Mouse (Mus musculus) CH12.LX (cell line): ENCODE measurements around the gene Cmah. TPM values are rescaled to one million over a fixed set of nuclear protein-coding genes. Genes with fewer than 3 reads are reported as not detected.

Experiments
- DNase-seq: peaks from one replicate; pipeline ENCODE4 v3.0.0-alpha.2; 2013; ENCODE audit errors: extremely low read depth
- H3K27ac ChIP-seq: 2 replicates; pipeline ENCODE4 v1.5.1; 2012; ENCODE audit warnings: low read depth, mild to moderate bottlenecking, control low read depth, moderate library complexity; ENCODE audit not compliant: insufficient read depth
- H3K27me3 ChIP-seq: replicated peaks from 2 replicates; pipeline ENCODE3; 2012; ENCODE audit warnings: inconsistent platforms
- H3K36me3 ChIP-seq, 2 experiments: replicated peaks in 1 of 2; 2 replicates each; pipeline versions ENCODE3 to v1.6.1; 2012; ENCODE audit warnings: inconsistent platforms in 1 of 2, low read length in 1 of 2, mild to moderate bottlenecking in 1 of 2, mixed read lengths in 1 of 2, moderate library complexity in 1 of 2; ENCODE audit not compliant: control insufficient read depth in 1 of 2, insufficient read depth in 1 of 2
- H3K4me1 ChIP-seq, 2 experiments: 2 replicates each; pipeline ENCODE4 v1.6.1; 2012; ENCODE audit warnings: inconsistent platforms in 1 of 2, moderate library complexity in 1 of 2; ENCODE audit not compliant: insufficient read depth in 2 of 2, control insufficient read depth in 1 of 2
- H3K4me2 ChIP-seq: 2 replicates; pipeline ENCODE4 v1.6.1; 2012; ENCODE audit warnings: low read depth, mild to moderate bottlenecking, control low read depth; ENCODE audit not compliant: poor library complexity, insufficient read depth, severe bottlenecking
- H3K4me3 ChIP-seq, 3 experiments: fragments of 150-350 bp in 1 of 3; sonication (generic) in 1 of 3; replicated peaks in 1 of 3; 2 replicates each; pipeline versions ENCODE3 to v1.5.1; 2011 to 2012; ENCODE audit warnings: low read depth in 2 of 3, low read length in 2 of 3, mild to moderate bottlenecking in 2 of 3, moderate library complexity in 2 of 3, control low read depth in 1 of 3, improper control_type of control experiment in 1 of 3, inconsistent platforms in 1 of 3, mixed read lengths in 1 of 3; ENCODE audit not compliant: poor library complexity in 1 of 3
- H3K79me2 ChIP-seq: replicated peaks from 2 replicates; pipeline ENCODE4 v1.6.1; 2012; ENCODE audit warnings: mild to moderate bottlenecking, moderate library complexity; ENCODE audit not compliant: control insufficient read depth, poor library complexity, insufficient read depth, severe bottlenecking; ENCODE audit errors: extremely low read depth
- H3K9ac ChIP-seq: 2 replicates; pipeline ENCODE4 v1.6.1; 2012; ENCODE audit warnings: low read depth, mild to moderate bottlenecking, control low read depth, moderate library complexity; ENCODE audit not compliant: insufficient read depth
- H3K9me3 ChIP-seq: replicated peaks from 2 replicates; pipeline ENCODE3; 2012; ENCODE audit warnings: low read length, inconsistent platforms, mixed read lengths
- BHLHE40 ChIP-seq: IDR thresholded peaks from 2 replicates; pipeline ENCODE4 v1.6.1; 2011; ENCODE audit warnings: mild to moderate bottlenecking, low read depth, low read length, improper control_type of control experiment
- CHD1 ChIP-seq: IDR thresholded peaks from 2 replicates; pipeline ENCODE4 v1.6.1; 2012; ENCODE audit warnings: low read depth, low read length, improper control_type of control experiment, inconsistent platforms
- CHD2 ChIP-seq: IDR thresholded peaks from 2 replicates; pipeline ENCODE4 v1.6.1; 2011; ENCODE audit warnings: low read length, improper control_type of control experiment
- CTCF ChIP-seq, 2 experiments: IDR thresholded peaks in 1 of 2; conservative IDR thresholded peaks in 1 of 2; 2 replicates each; pipeline ENCODE4 v1.5.1; 2011 to 2012; ENCODE audit warnings: low read depth in 2 of 2, low read length in 2 of 2, improper control_type of control experiment in 1 of 2, inconsistent platforms in 1 of 2, mild to moderate bottlenecking in 1 of 2, moderate library complexity in 1 of 2
- E2F4 ChIP-seq: IDR thresholded peaks from 2 replicates; pipeline ENCODE4 v1.6.1; 2011; ENCODE audit warnings: low read depth, low read length, improper control_type of control experiment; ENCODE audit not compliant: insufficient replicate concordance
- ELF1 ChIP-seq: IDR thresholded peaks from 2 replicates; pipeline ENCODE4 v1.6.1; 2014; ENCODE audit warnings: low read depth, mild to moderate bottlenecking, inconsistent platforms, low read length, improper control_type of control experiment
- EP300 ChIP-seq: IDR thresholded peaks from 2 replicates; pipeline ENCODE4 v1.6.1; 2011; ENCODE audit warnings: low read length, improper control_type of control experiment
- GABPA ChIP-seq: IDR thresholded peaks from 2 replicates; pipeline ENCODE4 v1.6.1; 2012; ENCODE audit warnings: low read depth, low read length, improper control_type of control experiment, inconsistent platforms; ENCODE audit not compliant: insufficient replicate concordance
- HCFC1 ChIP-seq: IDR thresholded peaks from 2 replicates; pipeline ENCODE4 v1.6.1; 2012; ENCODE audit warnings: low read depth, mild to moderate bottlenecking, inconsistent platforms, low read length, improper control_type of control experiment
- JUN ChIP-seq: IDR thresholded peaks from 2 replicates; pipeline ENCODE4 v1.6.1; 2011; ENCODE audit warnings: low read depth, mild to moderate bottlenecking, low read length, improper control_type of control experiment, moderate library complexity; ENCODE audit not compliant: insufficient read depth
- JUND ChIP-seq: conservative IDR thresholded peaks from 2 replicates; pipeline ENCODE4 v1.6.1; 2011; ENCODE audit warnings: low read depth, low read length, improper control_type of control experiment
- KAT2A ChIP-seq: IDR thresholded peaks from 2 replicates; pipeline ENCODE4 v1.6.1; 2012; ENCODE audit warnings: low read length, improper control_type of control experiment, inconsistent platforms; ENCODE audit not compliant: insufficient replicate concordance
- MAFK ChIP-seq: IDR thresholded peaks from 2 replicates; pipeline ENCODE4 v1.6.1; 2011; ENCODE audit warnings: low read length, improper control_type of control experiment; ENCODE audit not compliant: insufficient replicate concordance
- MAX ChIP-seq: IDR thresholded peaks from 2 replicates; pipeline ENCODE4 v1.6.1; 2011; ENCODE audit warnings: low read length, improper control_type of control experiment
- MAZ ChIP-seq: IDR thresholded peaks from 2 replicates; pipeline ENCODE4 v1.6.1; 2012; ENCODE audit warnings: low read depth, mild to moderate bottlenecking, inconsistent platforms, low read length, improper control_type of control experiment, moderate library complexity
- MXI1 ChIP-seq: IDR thresholded peaks from 2 replicates; pipeline ENCODE4 v1.6.1; 2011; ENCODE audit warnings: mild to moderate bottlenecking, low read depth, low read length, improper control_type of control experiment
- NRF1 ChIP-seq: IDR thresholded peaks from 2 replicates; pipeline ENCODE4 v1.6.1; 2014; ENCODE audit warnings: low read depth, mild to moderate bottlenecking, inconsistent platforms, low read length, improper control_type of control experiment, moderate library complexity
- POLR2A ChIP-seq: IDR thresholded peaks from 2 replicates; pipeline ENCODE4 v1.6.1; 2011; ENCODE audit warnings: low read depth, mild to moderate bottlenecking, improper control_type of control experiment, low read length
- POLR2AphosphoS2 ChIP-seq: IDR thresholded peaks from 2 replicates; pipeline ENCODE4 v1.6.1; 2011; ENCODE audit warnings: low read depth, low read length, improper control_type of control experiment
- RAD21 ChIP-seq: IDR thresholded peaks from 2 replicates; pipeline ENCODE4 v1.6.1; 2011; ENCODE audit warnings: low read depth, mild to moderate bottlenecking, low read length, improper control_type of control experiment, moderate library complexity
- RCOR1 ChIP-seq: conservative IDR thresholded peaks from 2 replicates; pipeline ENCODE4 v1.6.1; 2012; ENCODE audit warnings: low read depth, mild to moderate bottlenecking, inconsistent platforms, low read length, improper control_type of control experiment
- SMC3 ChIP-seq: IDR thresholded peaks from 2 replicates; pipeline ENCODE4 v1.6.1; 2011; ENCODE audit warnings: low read depth, low read length, improper control_type of control experiment
- TBP ChIP-seq: conservative IDR thresholded peaks from 2 replicates; pipeline ENCODE4 v1.6.1; 2011; ENCODE audit warnings: low read depth, low read length, improper control_type of control experiment
- TCF12 ChIP-seq: IDR thresholded peaks from 2 replicates; pipeline ENCODE4 v1.6.1; 2014; ENCODE audit warnings: low read depth, mild to moderate bottlenecking, inconsistent platforms, low read length, improper control_type of control experiment
- UBTF ChIP-seq: IDR thresholded peaks from 2 replicates; pipeline ENCODE4 v1.6.1; 2012; ENCODE audit warnings: low read depth, mild to moderate bottlenecking, inconsistent platforms, low read length, improper control_type of control experiment, moderate library complexity
- USF1 ChIP-seq: IDR thresholded peaks from 2 replicates; pipeline ENCODE4 v1.6.1; 2014; ENCODE audit warnings: low read depth, mild to moderate bottlenecking, inconsistent platforms, low read length, improper control_type of control experiment
- USF2 ChIP-seq: conservative IDR thresholded peaks from 2 replicates; pipeline ENCODE4 v1.6.1; 2011; ENCODE audit warnings: low read depth, low read length, improper control_type of control experiment
- ZC3H11A ChIP-seq: IDR thresholded peaks from 2 replicates; pipeline ENCODE4 v1.6.1; 2012; ENCODE audit warnings: low read depth, mild to moderate bottlenecking, inconsistent platforms, low read length, improper control_type of control experiment
- ZKSCAN1 ChIP-seq: IDR thresholded peaks from 2 replicates; pipeline ENCODE4 v1.6.1; 2012; ENCODE audit warnings: low read depth, inconsistent platforms, low read length, improper control_type of control experiment, borderline replicate concordance
- dilution Hi-C: fragments of 300-500 bp; cut with MboI; formaldehyde crosslinking; loops from 2 replicates; pipeline ENCODE4 v1.14.3; 2020; ENCODE audit warnings: low sequenced_read_pairs; ENCODE audit not compliant: extremely low pct_unique_long_range_greater_than_20kb, extremely low pct_ligation_motif_present
- in situ Hi-C: fragments of 300-500 bp; cut with MboI; formaldehyde crosslinking; loops from 3 replicates; pipeline ENCODE4 v1.14.3; 2019; ENCODE audit warnings: low sequenced_read_pairs, low pct_ligation_motif_present, low pct_unique_long_range_greater_than_20kb, mixed read lengths
- polyA plus RNA-seq: library from polyadenylated mRNA; unstranded; fragments of >175 nt; gene quantifications from 2 replicates; pipeline ENCODE4 v1.2.1, GENCODE M21; 2012; ENCODE audit warnings: low read depth; ENCODE audit not compliant: insufficient read length
- total RNA-seq, 2 experiments: library from RNA; depleted of rRNA; stranded (reverse); fragments of 300-350 nt in 1 of 2; fragments of >200 nt in 1 of 2; gene quantifications; 2 replicates each; pipeline ENCODE4 v1.2.3; 2012 to 2014

The Cmah gene
- total and polyA plus RNA-seq, 3 experiments: 5.0 to 17.4 (median 5.5) TPM

- peak; percentile 48; the same call in 1 of the 2 replicates for TF ChIP-seq MAX
- peak; percentile 51; the same call in 1 of the 2 replicates for TF ChIP-seq JUND
- TF ChIP-seq USF1: no peak
- TF ChIP-seq KAT2A: 0 out of 2 replicates have a peak, but pooled peaks have one; percentile 50
- no peak for TF ChIP-seq E2F4
- TF ChIP-seq, all 38 proteins: peak for 18
Observed at GRCm38 (mm10) chr13:24485964-24486363, 158.8 kb downstream of the Cmah start (continued).

DNA sequence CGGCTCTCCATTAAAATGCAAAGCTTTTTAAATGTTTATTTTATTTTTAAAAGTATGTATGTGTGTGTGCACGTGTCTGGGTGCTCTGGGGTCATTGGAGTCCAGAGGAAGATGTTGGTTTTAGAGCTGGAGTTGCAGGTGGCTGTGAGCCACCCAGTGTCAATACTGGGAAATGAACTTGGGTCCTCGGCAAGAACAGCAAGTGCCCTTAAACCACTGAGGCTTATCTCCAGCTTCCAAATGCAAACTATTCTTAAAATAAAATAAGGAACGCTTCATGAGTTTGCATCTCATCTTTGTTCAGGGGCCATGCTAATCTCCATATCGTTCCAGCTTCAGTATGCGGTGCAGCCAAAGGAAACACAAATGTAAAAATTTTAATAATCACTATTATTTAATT lies 159.2 kb downstream of the Cmah start:
- Histone ChIP-seq H3K4me3 (no peak overlapping the region), H3K9ac (no peak overlapping the region), H3K36me3 (no peaks in the 10 kb centered on the region), H3K4me1 (peaks cover 10 to 65% of the 10 kb centered on the region in 2 experiments), H3K4me2 (peak overlapping the region; percentile 91), H3K27me3 (no peaks in the 10 kb centered on the region), H3K79me2 (no peaks in the 10 kb centered on the region), H3K27ac (no peak overlapping the region), H3K9me3 (no peaks in the 10 kb centered on the region)
- peak; percentile 80 for DNase-seq
- in situ Hi-C loops (loop anchor here (5.0 to 25.0 kb wide), 4 partner anchors 152 to 501 kb away; no protein-coding TSS in a partner anchor), dilution Hi-C loops (no loop called here)
- TF ChIP-seq SMC3 (peak; percentile 55), UBTF (no peak), RAD21 (peak; percentile 30), CTCF (conservative IDR thresholded peaks at IDR 0.05 in 1 of 2, IDR thresholded peaks at IDR 0.05 in 1 of 2; ENCODE audit: low read depth in 2 of 2, low read length in 2 of 2) (peak in 1 of 2 experiments; percentile 54; a peak in 2 of 4 replicates), ZC3H11A (no peak)

DNA sequence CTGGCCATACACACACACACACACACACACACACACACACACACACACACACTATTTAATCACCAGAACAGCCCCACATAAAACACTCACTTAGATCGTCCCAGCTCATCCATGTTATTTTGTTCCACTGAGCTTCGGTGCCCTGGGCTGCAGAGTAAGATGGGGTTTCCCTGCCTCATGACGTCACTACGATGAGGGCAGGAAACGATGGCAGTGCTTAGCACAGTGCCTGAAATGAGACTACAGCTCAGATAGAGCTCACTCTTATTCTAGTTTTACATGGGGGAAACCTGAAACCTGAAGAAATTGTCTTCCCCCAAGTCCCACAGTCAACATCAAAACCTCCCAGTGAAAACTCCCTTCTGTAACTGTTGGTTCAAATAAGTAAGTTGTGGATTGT lies 159.9 kb downstream of the Cmah start:
- Histone ChIP-seq H3K4me1 (peaks cover 10 to 59% of the 10 kb centered on the region in 2 experiments), H3K9me3 (no peaks in the 10 kb centered on the region), H3K4me3 (peak overlapping the region in 1 of 3 experiments; percentile 32), H3K36me3 (no peaks in the 10 kb centered on the region), H3K27me3 (no peaks in the 10 kb centered on the region), H3K27ac (no peak overlapping the region), H3K4me2 (peak overlapping the region; percentile 91), H3K79me2 (no peaks in the 10 kb centered on the region), H3K9ac (no peak overlapping the region)
- peak; percentile 86 for DNase-seq
- dilution Hi-C loops: no loop called here
- in situ Hi-C loops: loop anchor here (5.0 to 25.0 kb wide), 4 partner anchors 152 to 500 kb away; no protein-coding TSS in a partner anchor
- TF ChIP-seq JUN: no peak; the same call in 1 of the 2 replicates
- TF ChIP-seq USF2: no peak
- TF ChIP-seq TBP: 0 out of 2 replicates have a peak, but pooled peaks have one; percentile 39
- TF ChIP-seq JUND: peak; percentile 67
- TF ChIP-seq MAFK: no peak
- TF ChIP-seq GABPA: no peak
- TF ChIP-seq UBTF: no peak
- no peak for TF ChIP-seq RCOR1
- TF ChIP-seq CHD2: no peak
- TF ChIP-seq CHD1: no peak
- 0 out of 2 replicates have a peak, but pooled peaks have one; percentile 23 for TF ChIP-seq ELF1
- no peak; the same call in 1 of the 2 replicates for TF ChIP-seq HCFC1
- no peak for TF ChIP-seq E2F4
- TF ChIP-seq POLR2A: no peak
- no peak for TF ChIP-seq SMC3
- no peak; the same call in 1 of the 2 replicates for TF ChIP-seq EP300
- TF ChIP-seq NRF1: 0 out of 2 replicates have a peak, but pooled peaks have one; percentile 15
- TF ChIP-seq MAZ: no peak
- 0 out of 2 replicates have a peak, but pooled peaks have one; percentile 15 for TF ChIP-seq BHLHE40
- TF ChIP-seq POLR2AphosphoS2: no peak
- no peak for TF ChIP-seq TCF12
- no peak for TF ChIP-seq ZKSCAN1
- TF ChIP-seq MXI1: no peak
- TF ChIP-seq KAT2A: no peak
- no peak; the same call in 1 of the 2 replicates for TF ChIP-seq MAX
